Mouse (Mus musculus): ENCODE measurements at regions not wholly inside any gene's neighbourhood (a gene's known extent, or its start where the extent isn't known, plus 50 kb on each side); places are given as distances from the start of the nearest gene placed in this dataset.

DNA sequence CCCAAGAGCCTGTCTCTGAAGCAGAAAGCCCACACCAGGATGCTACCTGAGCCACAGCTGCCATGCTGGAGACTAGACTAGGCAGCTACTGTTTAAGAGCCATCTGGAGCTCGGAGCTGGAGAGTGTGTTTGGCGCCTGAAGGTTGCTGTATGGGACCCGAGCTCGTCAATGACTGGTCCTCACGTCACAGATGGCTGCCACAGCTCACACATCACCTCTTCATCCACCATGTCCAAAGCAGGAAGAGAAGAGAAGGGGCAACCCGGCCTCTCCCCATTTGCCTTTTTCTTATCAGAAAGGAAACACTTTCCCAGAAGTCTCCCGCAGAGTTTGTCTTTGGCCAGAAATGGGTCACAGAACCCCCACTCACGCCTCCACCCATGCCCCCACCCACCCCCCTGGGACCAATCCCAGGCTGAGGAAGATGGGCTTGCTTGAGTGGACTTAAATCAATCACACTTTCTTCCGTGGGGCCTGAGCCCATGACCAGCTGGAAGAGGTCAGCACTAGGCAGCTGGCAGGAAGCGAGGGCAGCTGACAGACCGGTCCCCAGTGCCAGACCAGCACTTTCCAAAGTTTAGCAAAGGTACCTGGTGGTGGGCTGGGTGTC lies 53.5 kb upstream of the Ptpn1 start:
- peaks cover 4% of the 10 kb centered on the region; the same call in 1 of the 2 replicates for H3K9me3 ChIP-seq
- 71% methylated on average over 11 of the region's 11 CpGs for WGBS
- H3K27me3 ChIP-seq (replicated peaks; ENCODE audit: low read depth, poor library complexity, severe bottlenecking), result no peaks in the 10 kb centered on the region
- no peaks in the 10 kb centered on the region for H3K36me3 ChIP-seq (replicated peaks)
- H3K4me3 ChIP-seq, result no peak overlapping the region
- no peak for DNase-seq (ENCODE audit: low spot score)
- peaks cover 15% of the 10 kb centered on the region for H3K4me1 ChIP-seq
- H3K27ac ChIP-seq (replicated peaks), result no peak overlapping the region

DNA sequence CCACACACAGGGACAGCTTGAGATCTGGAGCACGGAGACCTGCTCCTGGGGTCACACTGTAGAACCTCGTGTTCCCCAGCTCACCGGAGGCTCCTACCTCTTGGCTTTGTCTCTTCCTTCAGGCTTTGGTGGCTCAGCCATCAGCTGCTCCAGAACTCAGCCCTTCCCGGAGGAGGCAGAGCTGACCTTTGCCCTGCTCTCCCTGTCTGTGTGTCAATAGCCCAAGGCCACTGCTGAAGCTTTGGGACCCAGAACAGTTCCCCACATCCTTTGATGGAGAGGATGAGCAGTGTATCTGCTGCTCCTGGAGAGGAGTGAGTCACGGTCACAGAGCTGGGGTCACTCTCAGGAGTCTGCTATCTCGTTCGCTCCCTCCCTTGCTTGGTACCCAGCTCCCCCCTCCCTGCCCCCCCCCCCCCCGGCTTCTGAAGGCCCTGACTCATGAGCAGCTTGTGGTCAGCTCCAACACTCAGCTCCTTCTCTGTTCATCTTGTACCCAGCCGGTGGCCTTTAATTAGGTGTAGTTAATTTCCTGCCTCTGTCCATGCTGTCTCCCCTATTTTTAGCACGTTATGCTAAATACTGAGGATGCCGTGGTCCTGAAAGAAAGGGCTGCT lies 54.5 kb upstream of the Ptpn1 start:
- Histone ChIP-seq H3K36me3 (replicated peaks) (no peaks in the 10 kb centered on the region), H3K9me3 (peaks cover 3% of the 10 kb centered on the region; the same call in 1 of the 2 replicates), H3K4me1 (peaks cover 15% of the 10 kb centered on the region), H3K4me3 (no peak overlapping the region), H3K27ac (replicated peaks) (no peak overlapping the region; the same call in 1 of the 2 replicates), H3K27me3 (replicated peaks; ENCODE audit: low read depth, poor library complexity, severe bottlenecking) (no peaks in the 10 kb centered on the region)
- 37% methylated on average over 11 of the region's 11 CpGs for WGBS
- DNase-seq (ENCODE audit: low spot score), result no peak

GRCm38 (mm10) chr2:167872507-167872906 lies 59.4 kb upstream of the Ptpn1 start:
- WGBS, result 89% methylated on average over 4 of the region's 4 CpGs
- DNase-seq (ENCODE audit: low spot score), result no peak

DNA sequence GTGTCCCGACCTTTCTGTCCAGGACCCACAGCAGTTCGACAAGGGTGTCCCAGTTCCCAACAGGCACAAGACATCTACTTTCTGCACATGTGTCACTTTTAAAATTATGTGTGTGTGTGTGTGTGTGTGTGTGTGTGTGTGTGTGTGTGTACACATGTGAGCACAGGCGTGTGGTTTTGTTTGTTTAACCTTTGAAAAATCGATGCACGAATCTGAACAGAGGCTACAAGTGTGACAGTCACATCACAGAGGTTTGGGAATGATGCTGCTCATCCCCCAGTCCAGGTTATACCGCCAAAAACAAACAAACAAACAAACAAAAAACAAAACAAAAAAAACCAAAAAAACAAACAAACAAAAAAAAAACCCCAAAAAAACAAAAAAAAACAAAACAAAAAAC lies 61.7 kb upstream of the Ptpn1 start:
- Histone ChIP-seq H3K4me3 (no peak overlapping the region), H3K36me3 (replicated peaks) (no peaks in the 10 kb centered on the region), H3K9me3 (no peaks in the 10 kb centered on the region), H3K4me1 (peaks cover 17% of the 10 kb centered on the region), H3K27ac (replicated peaks) (no peak overlapping the region), H3K27me3 (replicated peaks; ENCODE audit: low read depth, poor library complexity, severe bottlenecking) (no peaks in the 10 kb centered on the region)
- 75% methylated on average over 6 of the region's 6 CpGs for WGBS
- no peak for DNase-seq (ENCODE audit: low spot score)

More at GRCm38 (mm10) chr2:167872507-167872906, 59.4 kb upstream of the Ptpn1 start:
- no peak overlapping the region for H3K4me3 ChIP-seq
- no peaks in the 10 kb centered on the region for H3K9me3 ChIP-seq
- H3K36me3 ChIP-seq (replicated peaks), result no peaks in the 10 kb centered on the region
- H3K4me1 ChIP-seq, result peaks cover 12% of the 10 kb centered on the region
- H3K27me3 ChIP-seq (replicated peaks; ENCODE audit: low read depth, poor library complexity, severe bottlenecking), result no peaks in the 10 kb centered on the region
- H3K27ac ChIP-seq (replicated peaks), result no peak overlapping the region

DNA sequence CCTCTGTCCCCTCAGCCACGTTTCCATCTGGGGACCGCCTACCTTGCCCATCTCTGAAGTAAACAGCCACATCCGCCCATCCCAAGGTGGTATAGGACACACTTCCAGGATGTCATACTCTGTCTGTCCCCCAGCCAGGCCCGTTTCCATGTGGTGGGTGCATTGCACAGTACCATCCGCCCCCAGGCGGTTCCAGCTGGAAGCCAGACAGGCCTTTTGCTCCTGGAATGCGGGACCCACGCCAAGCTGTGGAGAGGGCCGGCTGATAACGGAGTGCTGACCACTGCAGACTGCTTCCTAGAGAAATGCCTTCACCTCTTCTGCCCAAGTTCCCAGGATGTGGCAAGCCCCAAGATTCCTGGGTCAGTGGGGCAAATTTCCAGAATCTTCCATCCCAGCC lies 65.1 kb upstream of the Ptpn1 start:
- no peaks in the 10 kb centered on the region for H3K36me3 ChIP-seq (replicated peaks)
- no peak overlapping the region for H3K4me3 ChIP-seq
- no peaks in the 10 kb centered on the region for H3K27me3 ChIP-seq (replicated peaks; ENCODE audit: low read depth, poor library complexity, severe bottlenecking)
- no peaks in the 10 kb centered on the region for H3K9me3 ChIP-seq
- H3K27ac ChIP-seq (replicated peaks), result no peak overlapping the region
- 49% methylated on average over 10 of the region's 10 CpGs for WGBS
- H3K4me1 ChIP-seq, result peaks cover 38% of the 10 kb centered on the region
- DNase-seq (ENCODE audit: low spot score), result peak; percentile 47

GRCm38 (mm10) chr2:167865525-167865924 lies 66.3 kb upstream of the Ptpn1 start:
- WGBS, result 93% methylated on average over 3 of the region's 3 CpGs
- no peak for DNase-seq (ENCODE audit: low spot score)

DNA sequence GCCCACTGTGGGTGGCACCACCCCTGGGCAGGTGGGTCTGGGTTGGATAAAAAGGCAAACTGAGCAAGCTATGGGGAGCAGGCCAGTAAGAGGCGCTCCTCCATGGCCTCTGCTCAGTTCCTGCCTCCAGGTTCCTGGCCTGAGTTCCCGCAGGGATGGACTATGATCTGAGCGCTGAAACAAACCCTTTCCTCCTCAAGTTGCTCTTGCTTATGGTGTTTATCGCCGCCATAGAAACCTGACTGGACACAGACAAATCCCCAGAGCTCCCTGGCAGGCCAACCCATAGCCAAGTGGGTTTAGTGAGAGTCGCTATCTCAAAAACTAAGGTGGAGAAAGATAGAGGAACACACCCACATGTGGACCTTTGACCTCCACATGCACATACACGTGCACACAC lies 67.2 kb upstream of the Ptpn1 start:
- 0 out of 2 replicates have a peak, but pooled peaks cover 6% of the 10 kb centered on the region for H3K27me3 ChIP-seq (replicated peaks; ENCODE audit: low read depth, poor library complexity, severe bottlenecking)
- DNase-seq (ENCODE audit: low spot score), result no peak
- no peaks in the 10 kb centered on the region for H3K36me3 ChIP-seq (replicated peaks)
- H3K4me3 ChIP-seq, result no peak overlapping the region
- WGBS, result 81% methylated on average over 7 of the region's 7 CpGs
- no peak overlapping the region for H3K27ac ChIP-seq (replicated peaks)
- no peaks in the 10 kb centered on the region for H3K9me3 ChIP-seq
- peaks cover 51% of the 10 kb centered on the region for H3K4me1 ChIP-seq

More at GRCm38 (mm10) chr2:167865525-167865924, 66.3 kb upstream of the Ptpn1 start:
- Histone ChIP-seq H3K4me3 (no peak overlapping the region), H3K9me3 (no peaks in the 10 kb centered on the region), H3K36me3 (replicated peaks) (no peaks in the 10 kb centered on the region), H3K4me1 (peaks cover 46% of the 10 kb centered on the region), H3K27me3 (replicated peaks; ENCODE audit: low read depth, poor library complexity, severe bottlenecking) (0 out of 2 replicates have a peak, but pooled peaks cover 6% of the 10 kb centered on the region), H3K27ac (replicated peaks) (no peak overlapping the region)

DNA sequence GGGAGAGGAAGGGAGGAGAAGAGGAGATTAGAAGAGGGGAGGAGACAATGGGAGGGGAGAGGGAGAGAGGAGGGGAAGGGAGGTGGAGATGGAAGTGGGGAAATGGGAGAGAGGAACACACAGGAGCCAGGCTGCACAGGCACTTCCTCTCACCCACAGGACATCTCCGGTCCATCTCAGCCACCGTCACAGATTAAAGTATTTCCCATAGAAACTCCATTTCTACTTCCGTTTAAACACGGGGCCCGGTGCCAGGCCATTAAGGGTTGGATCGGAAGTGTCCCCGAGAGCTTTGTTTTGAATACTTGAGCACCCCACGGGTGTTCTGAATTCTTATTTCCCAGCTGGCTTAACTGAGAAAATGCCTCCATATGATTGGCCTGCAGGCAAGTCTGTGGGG lies 67.6 kb upstream of the Ptpn1 start:
- H3K4me1 ChIP-seq, result peaks cover 52% of the 10 kb centered on the region
- H3K27me3 ChIP-seq (replicated peaks; ENCODE audit: low read depth, poor library complexity, severe bottlenecking), result 0 out of 2 replicates have a peak, but pooled peaks cover 6% of the 10 kb centered on the region
- H3K36me3 ChIP-seq (replicated peaks), result no peaks in the 10 kb centered on the region
- H3K9me3 ChIP-seq, result no peaks in the 10 kb centered on the region
- 60% methylated on average over 8 of the region's 8 CpGs for WGBS
- no peak overlapping the region for H3K4me3 ChIP-seq
- DNase-seq (ENCODE audit: low spot score), result no peak
- no peak overlapping the region for H3K27ac ChIP-seq (replicated peaks)

DNA sequence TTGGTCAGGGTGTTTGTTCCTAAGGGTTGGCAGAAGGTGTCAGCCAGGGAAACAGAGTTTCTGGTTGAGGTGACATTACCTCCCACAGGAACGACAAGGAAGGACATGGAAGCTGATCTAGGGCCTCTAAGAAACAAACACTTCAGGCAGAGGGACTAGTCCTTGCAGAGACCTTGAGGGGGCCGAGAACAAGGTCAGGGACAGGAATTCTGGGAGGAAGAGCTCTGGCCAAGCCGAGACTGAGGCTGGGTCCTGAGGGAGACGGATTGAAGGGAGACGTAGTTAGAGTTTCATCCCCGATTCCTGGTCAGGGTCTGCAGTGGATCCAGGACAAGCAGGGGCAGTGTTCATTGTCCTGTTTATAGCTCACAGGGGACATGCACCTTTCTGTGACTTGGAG lies 68.2 kb upstream of the Ptpn1 start:
- H3K27me3 ChIP-seq (replicated peaks; ENCODE audit: low read depth, poor library complexity, severe bottlenecking), result 0 out of 2 replicates have a peak, but pooled peaks cover 6% of the 10 kb centered on the region
- 58% methylated on average over 6 of the region's 6 CpGs for WGBS
- no peak for DNase-seq (ENCODE audit: low spot score)
- no peaks in the 10 kb centered on the region for H3K36me3 ChIP-seq (replicated peaks)
- peaks cover 52% of the 10 kb centered on the region for H3K4me1 ChIP-seq
- H3K9me3 ChIP-seq, result no peaks in the 10 kb centered on the region
- H3K27ac ChIP-seq (replicated peaks), result no peak overlapping the region; the same call in 1 of the 2 replicates
- H3K4me3 ChIP-seq, result no peak overlapping the region

DNA sequence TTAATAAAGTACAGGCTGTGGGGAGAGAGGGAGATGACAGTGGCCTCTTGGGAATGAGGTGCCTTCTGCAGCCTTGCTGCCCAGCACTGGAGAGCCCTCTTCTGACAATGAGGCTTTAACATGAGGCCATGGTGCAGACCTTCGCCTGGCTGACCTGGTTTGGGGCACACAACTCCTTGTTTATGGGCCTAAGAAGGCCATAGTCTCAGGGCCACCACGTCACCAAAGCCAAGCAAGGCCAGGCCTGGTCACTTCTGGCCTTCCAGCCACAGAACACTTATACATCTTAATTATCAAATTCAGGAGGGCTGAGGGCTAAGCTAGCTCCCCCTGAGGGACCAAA lies 70.7 kb upstream of the Ptpn1 start:
- no peak for DNase-seq (ENCODE audit: low spot score)
- 0 out of 2 replicates have a peak, but pooled peaks cover 6% of the 10 kb centered on the region for H3K27me3 ChIP-seq (replicated peaks; ENCODE audit: low read depth, poor library complexity, severe bottlenecking)
- H3K4me3 ChIP-seq, result no peak overlapping the region
- no peaks in the 10 kb centered on the region for H3K36me3 ChIP-seq (replicated peaks)
- peaks cover 66% of the 10 kb centered on the region for H3K4me1 ChIP-seq
- H3K9me3 ChIP-seq, result no peaks in the 10 kb centered on the region
- 84% methylated on average over 2 of the region's 2 CpGs for WGBS
- H3K27ac ChIP-seq (replicated peaks), result peak overlapping the region; percentile 30; the same call in 1 of the 2 replicates

DNA sequence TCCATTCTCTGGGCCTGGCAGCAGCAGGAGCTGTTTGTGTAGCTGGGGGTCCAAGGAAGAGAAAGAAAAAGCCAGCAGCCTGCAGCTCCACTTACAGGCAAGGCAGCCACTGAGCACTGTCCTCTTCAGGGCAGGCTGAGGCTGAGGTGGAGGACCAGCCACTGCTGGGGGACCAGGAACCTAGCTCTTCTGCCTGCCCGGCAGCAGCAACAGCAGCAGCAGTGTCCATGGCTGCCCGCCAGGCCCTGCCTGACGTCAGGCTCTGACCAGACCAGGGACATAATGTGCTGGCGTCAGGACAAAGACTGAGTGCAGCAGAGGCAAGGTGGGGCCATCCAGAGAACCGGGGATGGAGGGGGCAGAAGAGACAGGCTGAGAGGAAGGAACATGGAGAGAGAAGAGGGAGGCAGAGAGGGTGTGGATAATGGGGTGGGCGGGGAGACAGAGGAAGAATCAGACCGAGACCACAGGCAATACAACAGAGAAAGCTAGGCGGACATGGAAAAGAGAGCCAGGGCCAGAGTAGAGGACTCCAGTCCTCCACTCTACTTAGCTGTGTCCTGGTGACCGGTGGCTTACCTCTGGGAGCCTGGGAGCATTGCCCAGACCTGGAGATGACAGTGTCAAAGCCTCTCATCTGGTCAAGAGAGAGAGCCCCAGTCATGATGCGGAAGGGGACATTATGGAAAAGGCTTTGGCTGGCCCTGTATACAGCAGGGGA lies 71.2 kb upstream of the Ptpn1 start:
- no peaks in the 10 kb centered on the region for H3K36me3 ChIP-seq (replicated peaks)
- WGBS, result 54% methylated on average over 10 of the region's 10 CpGs
- H3K27me3 ChIP-seq (replicated peaks; ENCODE audit: low read depth, poor library complexity, severe bottlenecking), result 0 out of 2 replicates have a peak, but pooled peaks cover 6% of the 10 kb centered on the region
- H3K4me3 ChIP-seq, result no peak overlapping the region
- DNase-seq (ENCODE audit: low spot score), result no peak
- no peaks in the 10 kb centered on the region for H3K9me3 ChIP-seq
- H3K27ac ChIP-seq (replicated peaks), result peak overlapping the region; percentile 78
- H3K4me1 ChIP-seq, result peaks cover 71% of the 10 kb centered on the region

- H3K36me3 ChIP-seq (replicated peaks), result no peaks in the 10 kb centered on the region
- H3K27me3 ChIP-seq (replicated peaks; ENCODE audit: low read depth, poor library complexity, severe bottlenecking), result 0 out of 2 replicates have a peak, but pooled peaks cover 6% of the 10 kb centered on the region
- DNase-seq (ENCODE audit: low spot score), result no peak
- 71% methylated on average over 10 of the region's 10 CpGs for WGBS
- no peak overlapping the region for H3K4me3 ChIP-seq
- H3K27ac ChIP-seq (replicated peaks), result peak overlapping the region; percentile 78; the same call in 1 of the 2 replicates
- H3K9me3 ChIP-seq, result peaks cover 2% of the 10 kb centered on the region; the same call in 1 of the 2 replicates
- H3K4me1 ChIP-seq, result peaks cover 75% of the 10 kb centered on the region
These were observed 72.3 kb upstream of the Ptpn1 start for GRCm38 (mm10) chr2:167859575-167859974.
